Mouse (Mus musculus) erythroblast, embryonic 14.5 days (primary cell): ENCODE data around the gene Slc25a22. TPM values are rescaled to one million over a fixed set of nuclear protein-coding genes. Genes with fewer than 3 reads are reported as not detected.
A peak's percentile ranks its signal among the peaks of the same experiment; 100 is the strongest.

ENCODE experiments used
- H3K27me3 ChIP-seq: 2 replicates; pipeline ENCODE4 v1.6.1; 2012; ENCODE audit warnings: inconsistent platforms; ENCODE audit not compliant: control insufficient read depth
- H3K36me3 ChIP-seq: 2 replicates; pipeline ENCODE4 v1.6.1; 2012; ENCODE audit warnings: mild to moderate bottlenecking, inconsistent platforms; ENCODE audit not compliant: control insufficient read depth
- H3K4me1 ChIP-seq: 2 replicates; pipeline ENCODE4 v1.6.1; 2012; ENCODE audit warnings: inconsistent platforms; ENCODE audit not compliant: control insufficient read depth
- H3K4me3 ChIP-seq: replicated peaks from 2 replicates; pipeline ENCODE3; 2012; ENCODE audit warnings: moderate library complexity, mild to moderate bottlenecking, inconsistent platforms
- H3K9me3 ChIP-seq: 2 replicates; pipeline ENCODE4 v1.6.1; 2012; ENCODE audit warnings: low read length, inconsistent platforms, mixed read lengths; ENCODE audit not compliant: control insufficient read depth
- GATA1 ChIP-seq: IDR thresholded peaks from 2 replicates; pipeline ENCODE4 v1.6.1; 2012; ENCODE audit warnings: low read length, inconsistent platforms, mixed read lengths
- TAL1 ChIP-seq: IDR thresholded peaks from 3 replicates; pipeline ENCODE4 v1.6.1; 2012; ENCODE audit warnings: low read length, inconsistent platforms, mixed read lengths
- polyA plus RNA-seq: library from polyadenylated mRNA; stranded (reverse); fragments of >175 nt; gene quantifications from 2 replicates; pipeline ENCODE4 v1.2.3, GENCODE M21; 2012

The Slc25a22 gene
- polyA plus RNA-seq, 1 experiment = 0.70 TPM

DNA sequence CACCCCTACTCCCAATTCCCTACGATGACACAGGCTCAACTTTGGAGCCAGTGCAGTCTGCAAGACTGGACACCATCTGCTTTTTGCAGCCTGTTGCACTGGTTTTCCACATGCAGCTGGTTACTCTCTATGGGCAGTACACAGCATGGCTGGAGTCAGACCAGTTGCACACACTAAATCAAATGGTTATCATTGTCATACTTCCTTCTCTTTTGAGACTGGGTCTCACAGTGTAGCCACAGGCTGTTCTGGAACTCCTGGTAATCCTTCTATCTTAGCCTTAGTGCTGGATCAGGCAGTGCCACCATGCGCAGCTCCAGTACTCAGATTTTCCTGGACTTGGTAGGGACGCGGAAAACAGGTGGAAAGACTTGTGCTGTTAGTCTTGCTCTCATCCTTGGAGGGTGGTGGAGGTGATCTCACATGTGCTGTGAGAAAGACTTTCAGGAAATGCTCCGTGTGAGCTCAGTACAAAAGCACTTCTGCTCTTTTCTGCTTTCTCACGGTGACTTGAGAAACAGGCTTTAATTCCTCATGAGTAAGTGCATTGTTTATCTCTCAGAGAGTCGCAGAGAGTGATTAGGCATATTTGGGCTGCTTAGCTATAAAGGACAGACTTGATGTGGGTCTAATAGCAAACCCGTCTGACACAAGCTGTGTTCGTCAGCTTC is 45.0 kb downstream of the Slc25a22 start:
- Histone ChIP-seq H3K9me3 (no peaks in the 10 kb centered on the region), H3K4me1 (peaks cover 81% of the 10 kb centered on the region), H3K27me3 (no peaks in the 10 kb centered on the region), H3K36me3 (peaks cover 39% of the 10 kb centered on the region), H3K4me3 (peak overlapping the region; percentile 70)
- no peak for TF ChIP-seq TAL1
- peak; percentile 71 for TF ChIP-seq GATA1

DNA sequence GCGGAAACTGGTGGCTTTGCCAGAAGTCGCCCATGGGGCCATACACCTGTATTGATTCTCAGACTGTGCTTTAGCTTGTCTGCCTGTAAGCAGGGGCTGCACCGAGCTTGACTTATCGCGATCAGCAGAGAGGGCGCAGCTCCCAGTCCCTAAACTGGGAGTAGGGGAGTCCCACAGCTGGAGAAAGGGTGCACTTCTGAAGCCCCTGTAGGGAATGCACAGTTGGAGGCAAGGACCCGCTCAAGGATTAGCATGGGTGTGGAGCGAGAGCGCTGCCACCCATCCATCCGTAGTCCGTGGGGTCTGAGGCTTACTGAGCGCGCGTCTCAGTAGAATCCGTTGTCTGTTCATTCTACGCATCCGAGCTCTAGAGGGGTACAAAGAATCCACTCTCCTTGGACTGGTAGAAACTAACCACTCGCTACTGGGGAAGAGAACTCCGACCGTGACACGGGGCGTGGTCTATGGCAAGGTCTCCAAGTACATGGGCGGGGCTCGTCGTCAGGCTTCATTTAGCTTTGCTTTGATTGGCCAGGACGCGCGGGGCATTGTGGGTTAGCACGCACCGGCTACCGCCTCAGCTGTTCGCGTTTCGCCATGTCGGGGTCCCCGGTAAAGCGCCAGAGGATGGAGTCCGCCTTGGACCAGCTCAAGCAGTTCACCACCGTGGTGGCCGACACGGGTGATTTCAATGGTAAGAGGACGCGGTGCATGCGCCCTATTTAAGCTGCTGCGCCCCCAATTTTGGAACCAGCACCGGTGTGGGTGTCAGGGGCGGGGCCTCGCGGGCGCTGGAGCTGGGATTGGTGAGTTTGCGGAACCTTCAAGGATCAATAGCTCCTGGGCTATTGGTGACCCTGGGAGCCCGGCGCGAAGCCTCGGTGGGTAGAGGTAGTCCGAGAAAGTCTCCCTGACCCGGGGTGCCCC is 45.8 kb downstream of the Slc25a22 start, which contains the start of gene Taldo1:
TSS of gene Taldo1 (plus strand) at position 575 of the 927 bp plus-strand sequence.
- Histone ChIP-seq H3K4me1 (peaks cover 89% of the 10 kb centered on the region), H3K27me3 (no peaks in the 10 kb centered on the region), H3K9me3 (no peaks in the 10 kb centered on the region), H3K36me3 (peaks cover 32% of the 10 kb centered on the region), H3K4me3 (peak within 1 kb of the TSS; percentile 70)
- TF ChIP-seq GATA1 = peak; percentile 45; the same call in 1 of the 2 replicates
- TF ChIP-seq TAL1 = no peak

DNA sequence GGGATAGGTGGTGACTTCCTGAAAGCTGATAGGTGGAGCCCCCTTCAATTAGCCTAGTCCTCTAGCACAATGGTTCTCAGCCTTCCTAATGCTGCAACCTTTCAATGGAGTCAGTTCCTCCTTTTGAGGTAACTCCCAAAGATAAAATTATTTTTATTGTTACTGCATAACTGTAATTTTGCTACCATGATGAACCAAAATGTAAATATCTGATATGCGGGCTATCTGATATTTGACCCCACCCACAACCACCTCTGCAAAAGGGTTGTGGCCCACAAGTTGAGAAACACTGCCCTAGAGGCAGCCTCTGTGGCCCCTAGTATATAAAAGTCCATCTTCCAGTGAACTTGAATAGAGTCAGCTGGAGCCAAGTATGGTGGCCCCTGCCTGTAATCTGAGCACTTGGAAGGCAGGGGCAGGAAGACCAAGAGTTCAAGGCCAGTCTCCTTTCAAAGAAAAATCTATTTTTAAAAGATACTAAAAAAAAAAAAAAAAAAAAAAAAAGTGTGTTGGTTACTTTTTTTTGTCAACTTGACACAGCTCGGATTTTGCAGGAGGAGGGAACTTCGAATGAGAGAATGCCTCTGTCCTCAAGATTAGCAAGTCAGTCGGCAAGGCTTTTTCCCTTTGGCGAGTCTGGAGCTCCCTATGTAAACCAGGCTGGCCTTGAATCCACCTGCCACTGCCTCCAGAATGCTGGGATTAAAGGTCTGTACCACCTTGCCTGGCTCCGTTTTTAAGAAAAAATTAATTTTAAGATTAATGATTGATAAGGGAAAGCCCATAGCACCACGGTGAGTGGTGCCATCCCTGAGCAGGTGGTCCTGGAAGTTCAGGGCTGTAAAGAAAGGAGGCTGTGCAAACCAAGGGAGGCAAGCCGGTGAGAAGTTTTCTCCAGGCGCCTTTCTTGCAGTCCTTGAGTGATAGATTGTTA is 47.1 kb downstream of the Slc25a22 start:
- Histone ChIP-seq H3K4me3 (peak overlapping the region; percentile 70), H3K4me1 (peaks cover 90% of the 10 kb centered on the region), H3K36me3 (peaks cover 19% of the 10 kb centered on the region), H3K27me3 (no peaks in the 10 kb centered on the region), H3K9me3 (no peaks in the 10 kb centered on the region)
- TF ChIP-seq GATA1 (no peak), TAL1 (no peak)

DNA sequence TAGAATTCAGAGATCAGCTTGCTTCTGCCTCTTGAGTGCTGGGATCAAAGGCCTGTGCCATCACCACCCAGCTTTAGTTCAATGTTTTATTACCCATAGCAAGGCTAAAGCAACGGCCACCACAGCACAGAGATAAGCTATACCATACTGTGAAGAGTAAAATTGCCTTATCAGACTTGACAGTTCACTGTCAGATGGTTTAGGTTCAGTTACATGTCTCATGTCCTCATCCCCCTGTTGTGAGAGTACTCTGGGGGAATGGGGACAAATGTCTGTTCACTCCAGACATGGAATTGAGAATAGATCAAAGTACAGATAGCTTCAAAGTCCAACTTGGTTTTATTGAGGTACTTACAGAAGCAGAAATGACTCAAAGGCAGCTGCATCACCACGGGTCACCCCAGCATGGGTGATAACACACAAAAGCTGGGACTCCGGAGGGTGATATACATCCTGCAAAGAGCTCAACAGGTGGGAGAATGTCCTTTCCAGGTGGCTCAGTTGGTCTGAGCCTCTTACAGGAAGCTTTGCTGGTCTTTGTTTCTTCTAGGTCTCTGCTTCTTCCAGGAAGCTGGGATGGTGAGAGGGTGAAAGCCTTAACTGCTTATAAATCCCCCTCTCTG is 49.1 kb downstream of the Slc25a22 start:
- Histone ChIP-seq H3K4me3 (no peak overlapping the region), H3K36me3 (peaks cover 4% of the 10 kb centered on the region), H3K9me3 (no peaks in the 10 kb centered on the region), H3K4me1 (peaks cover 83% of the 10 kb centered on the region), H3K27me3 (no peaks in the 10 kb centered on the region)
- TF ChIP-seq TAL1 (no peak), GATA1 (peak; percentile 44; the same call in 1 of the 2 replicates)

- H3K4me3 ChIP-seq = no peak overlapping the region
- H3K4me1 ChIP-seq = peaks cover 79% of the 10 kb centered on the region
- no peaks in the 10 kb centered on the region for H3K36me3 ChIP-seq
- no peak for TF ChIP-seq GATA1
- TF ChIP-seq TAL1 = no peak
- H3K27me3 ChIP-seq = no peaks in the 10 kb centered on the region
- H3K9me3 ChIP-seq = no peaks in the 10 kb centered on the region
Measured at GRCm38 (mm10) chr7:141387807-141388486, 49.7 kb downstream of the Slc25a22 start.

DNA sequence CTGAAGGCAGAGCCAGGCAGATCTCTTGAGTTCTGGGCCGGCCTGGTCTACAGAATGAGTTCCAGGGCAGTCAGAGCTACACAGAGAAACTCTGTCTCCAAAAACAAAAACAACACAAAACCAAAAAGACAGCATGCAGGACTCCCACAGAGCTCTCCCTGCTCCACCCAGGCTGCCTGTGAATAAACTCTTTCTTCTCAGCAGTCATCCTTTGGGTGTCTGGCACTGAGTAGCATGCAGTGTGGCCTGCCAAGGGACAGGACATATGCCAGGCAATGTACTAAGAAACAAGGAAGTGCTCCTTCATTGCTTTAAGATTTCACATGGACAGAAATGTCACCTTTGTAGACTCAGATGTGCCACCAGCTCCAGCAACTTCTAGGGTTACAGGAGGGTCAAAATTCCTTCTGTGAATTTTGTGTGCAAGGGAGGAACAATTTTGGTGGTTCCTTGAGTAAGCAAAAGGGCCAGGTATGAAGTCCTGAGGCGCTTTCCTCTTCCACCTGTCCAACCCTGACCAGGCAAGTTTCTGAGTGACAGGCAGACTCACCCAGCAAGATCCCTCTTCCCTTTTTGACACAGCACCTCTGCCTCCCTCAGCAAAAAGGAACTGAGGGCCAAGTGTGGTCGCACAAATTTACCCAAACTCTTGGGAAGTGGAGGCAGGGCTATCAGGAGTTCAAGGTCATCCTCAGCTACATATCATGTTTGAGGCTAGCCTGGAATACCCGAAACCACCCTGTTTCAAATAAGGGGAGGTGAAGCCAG is 56.4 kb downstream of the Slc25a22 start:
- no peaks in the 10 kb centered on the region for H3K9me3 ChIP-seq
- H3K4me3 ChIP-seq = no peak overlapping the region
- peaks cover 43% of the 10 kb centered on the region for H3K4me1 ChIP-seq
- no peaks in the 10 kb centered on the region for H3K36me3 ChIP-seq
- no peaks in the 10 kb centered on the region for H3K27me3 ChIP-seq
- TF ChIP-seq GATA1 (no peak), TAL1 (no peak)

Other genes with a start within 250 kb of the Slc25a22 start
- 34.0 and 43.9 TPM in 2 replicates for gene Hras, start 243.9 kb downstream of the Slc25a22 start, polyA plus RNA-seq
- gene Lrrc56, start 243.7 kb downstream of the Slc25a22 start, polyA plus RNA-seq = 19.2 and 22.6 TPM in 2 replicates
- gene Lmntd2, start 223.8 kb downstream of the Slc25a22 start, polyA plus RNA-seq = 0.28 and 0.51 TPM in 2 replicates
- gene Rassf7, start 222.0 kb downstream of the Slc25a22 start, polyA plus RNA-seq = 7.3 and 10.7 TPM in 2 replicates
- 19.7 and 20.3 TPM in 2 replicates for gene Phrf1, start 209.1 kb downstream of the Slc25a22 start, polyA plus RNA-seq
- gene Irf7, start 171.4 kb downstream of the Slc25a22 start, polyA plus RNA-seq = 2.2 and 2.9 TPM in 2 replicates
- not detected in 2 replicates for gene Cdhr5, start 161.1 kb downstream of the Slc25a22 start, polyA plus RNA-seq
- not detected in 2 replicates for gene Sct, start 158.8 kb downstream of the Slc25a22 start, polyA plus RNA-seq
- not detected in 2 replicates for gene Drd4, start 145.9 kb downstream of the Slc25a22 start, polyA plus RNA-seq
- 7.6 and 8.1 TPM in 2 replicates for gene Deaf1, start 110.2 kb downstream of the Slc25a22 start, polyA plus RNA-seq
- gene Tmem80, start 110.2 kb downstream of the Slc25a22 start, polyA plus RNA-seq = 4.6 TPM in 2 replicates
- gene Eps8l2, start 99.0 kb downstream of the Slc25a22 start, polyA plus RNA-seq = 0.05 and 0.09 TPM in 2 replicates
- gene Taldo1, start 45.7 kb downstream of the Slc25a22 start, polyA plus RNA-seq = 53.1 and 91.9 TPM in 2 replicates
- 0.16 and 0.42 TPM in 2 replicates for gene Gatd1, start 23.8 kb downstream of the Slc25a22 start, polyA plus RNA-seq
- gene Cend1, start 8.4 kb downstream of the Slc25a22 start, polyA plus RNA-seq = not detected in 2 replicates
- 5.6 and 9.3 TPM in 2 replicates for gene Pidd1, start 6.1 kb upstream of the Slc25a22 start, polyA plus RNA-seq
- gene Rplp2, start 9.5 kb upstream of the Slc25a22 start, polyA plus RNA-seq = 584 and 1,051 TPM in 2 replicates
- gene Pnpla2, start 17.3 kb upstream of the Slc25a22 start, polyA plus RNA-seq = 3.0 and 3.4 TPM in 2 replicates
- gene Cracr2b, start 23.2 kb upstream of the Slc25a22 start, polyA plus RNA-seq = 0.06 and 0.12 TPM in 2 replicates
- 1.0 and 1.1 TPM in 2 replicates for gene Cd151, start 29.5 kb upstream of the Slc25a22 start, polyA plus RNA-seq
- gene Polr2l, start 37.2 kb upstream of the Slc25a22 start, polyA plus RNA-seq = 15.4 and 17.1 TPM in 2 replicates
- gene Tspan4, start 37.3 kb upstream of the Slc25a22 start, polyA plus RNA-seq = 0.31 and 0.46 TPM in 2 replicates
- 1.7 and 2.6 TPM in 2 replicates for gene Chid1, start 102.0 kb upstream of the Slc25a22 start, polyA plus RNA-seq
- gene Ap2a2, start 124.3 kb upstream of the Slc25a22 start, polyA plus RNA-seq = 8.6 and 9.2 TPM in 2 replicates
- 0.47 and 0.57 TPM in 2 replicates for gene Muc6, start 217.4 kb upstream of the Slc25a22 start, polyA plus RNA-seq